Mouse (Mus musculus): ENCODE results near the gene Usp38. TPM values are rescaled to one million over a fixed set of nuclear protein-coding genes. Genes with fewer than 3 reads are reported as not detected.

Usp38 gene
- polyA plus RNA-seq, 1 experiment from 2014 or later = 32.7 TPM

- no peaks in the 10 kb centered on the region for H3K36me3 ChIP-seq
- H3K4me1 ChIP-seq = 0 out of 2 replicates have a peak, but pooled peaks cover 2% of the 10 kb centered on the region
- peaks cover 9% of the 10 kb centered on the region; the same call in 1 of the 2 replicates for H3K9me3 ChIP-seq
- H3K9ac ChIP-seq (replicated peaks) = no peak overlapping the region
- H3K27me3 ChIP-seq = no peaks in the 10 kb centered on the region
- H3K4me2 ChIP-seq (replicated peaks) = no peak overlapping the region
- 78% methylated on average over 9 of the region's 9 CpGs for WGBS
- no peak overlapping the region for H3K27ac ChIP-seq (replicated peaks)
- H3K4me3 ChIP-seq = no peak overlapping the region
- ATAC-seq (ENCODE audit: low FRiP score, low read depth) = no peak
Observed at GRCm38 (mm10) chr8:80959588-80960268, 55.0 kb downstream of the Usp38 start.

DNA sequence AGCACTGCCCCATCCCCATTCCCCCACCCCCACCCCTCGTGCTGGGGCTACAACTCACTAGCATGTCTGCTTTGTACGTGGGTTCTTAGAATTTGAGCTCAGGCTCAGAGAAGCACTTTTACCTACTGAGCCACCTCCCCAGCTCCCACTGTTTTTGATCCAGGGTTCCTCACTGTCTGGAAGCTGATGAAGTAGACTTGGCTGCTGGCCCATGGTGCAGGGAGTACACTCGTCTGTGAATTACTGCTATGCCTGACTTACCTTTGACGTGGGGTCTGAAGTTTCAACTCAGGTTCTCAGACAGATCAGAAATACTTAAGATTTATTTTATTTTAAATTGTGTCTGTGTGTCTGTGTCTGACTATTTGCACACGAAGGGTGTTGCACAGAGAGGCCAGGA lies 57.0 kb downstream of the Usp38 start:
- no peak overlapping the region for H3K9ac ChIP-seq (replicated peaks)
- no peaks in the 10 kb centered on the region for H3K27me3 ChIP-seq
- H3K9me3 ChIP-seq = peaks cover 9% of the 10 kb centered on the region; the same call in 1 of the 2 replicates
- no peak overlapping the region for H3K27ac ChIP-seq (replicated peaks)
- H3K36me3 ChIP-seq = no peaks in the 10 kb centered on the region
- ATAC-seq (ENCODE audit: low FRiP score, low read depth) = no peak
- 66% methylated on average over 5 of the region's 5 CpGs for WGBS
- no peak overlapping the region for H3K4me2 ChIP-seq (replicated peaks)
- H3K4me1 ChIP-seq = 0 out of 2 replicates have a peak, but pooled peaks cover 2% of the 10 kb centered on the region
- no peak overlapping the region for H3K4me3 ChIP-seq

- no peak overlapping the region for H3K4me2 ChIP-seq (replicated peaks)
- H3K9me3 ChIP-seq = peaks cover 9% of the 10 kb centered on the region; the same call in 1 of the 2 replicates
- no peak overlapping the region for H3K9ac ChIP-seq (replicated peaks)
- H3K4me3 ChIP-seq = no peak overlapping the region
- no peaks in the 10 kb centered on the region for H3K4me1 ChIP-seq
- no peak for ATAC-seq (ENCODE audit: low FRiP score, low read depth)
- no peaks in the 10 kb centered on the region for H3K27me3 ChIP-seq
- WGBS = 86% methylated on average over 3 of the region's 3 CpGs
- no peak overlapping the region for H3K27ac ChIP-seq (replicated peaks)
- no peaks in the 10 kb centered on the region for H3K36me3 ChIP-seq
Observed at GRCm38 (mm10) chr8:80952973-80953372, 61.8 kb downstream of the Usp38 start.

GRCm38 (mm10) chr8:80952235-80952915 lies 62.4 kb downstream of the Usp38 start:
- H3K4me3 ChIP-seq = no peak overlapping the region
- H3K27ac ChIP-seq (replicated peaks) = no peak overlapping the region
- ATAC-seq (ENCODE audit: low FRiP score, low read depth) = no peak
- no peak overlapping the region for H3K9ac ChIP-seq (replicated peaks)
- WGBS = 64% methylated on average over 6 of the region's 6 CpGs
- no peaks in the 10 kb centered on the region for H3K4me1 ChIP-seq
- no peaks in the 10 kb centered on the region for H3K36me3 ChIP-seq
- H3K4me2 ChIP-seq (replicated peaks) = no peak overlapping the region
- H3K27me3 ChIP-seq = no peaks in the 10 kb centered on the region
- peaks cover 9% of the 10 kb centered on the region; the same call in 1 of the 2 replicates for H3K9me3 ChIP-seq

GRCm38 (mm10) chr8:80948405-80949183 lies 66.1 kb downstream of the Usp38 start:
- Histone ChIP-seq H3K4me3 (no peak overlapping the region), H3K9ac (replicated peaks) (no peak overlapping the region), H3K9me3 (no peaks in the 10 kb centered on the region), H3K27me3 (no peaks in the 10 kb centered on the region), H3K4me2 (replicated peaks) (no peak overlapping the region), H3K27ac (replicated peaks) (no peak overlapping the region), H3K4me1 (no peaks in the 10 kb centered on the region), H3K36me3 (no peaks in the 10 kb centered on the region)
- WGBS = 80% methylated on average over 7 of the region's 7 CpGs
- no peak for ATAC-seq (ENCODE audit: low FRiP score, low read depth)

DNA sequence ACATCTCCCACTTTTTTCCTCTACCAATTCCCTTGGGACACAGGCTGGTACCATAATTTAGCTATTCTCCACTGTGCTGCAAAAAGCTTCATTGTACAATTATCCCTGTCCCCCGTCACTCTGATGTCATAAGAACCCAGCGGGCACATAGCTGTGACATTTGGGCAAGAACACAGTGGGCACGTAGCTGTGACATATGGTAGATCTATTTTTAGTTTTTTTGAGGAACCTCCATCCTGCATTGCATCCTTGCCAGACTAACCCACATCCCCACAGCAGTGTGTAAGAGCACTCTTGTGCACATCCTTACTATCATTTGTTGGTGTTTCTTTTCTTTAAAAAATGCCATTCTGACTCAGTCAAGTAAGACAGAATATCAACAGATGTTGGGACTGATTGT lies 71.0 kb downstream of the Usp38 start:
- no peak for ATAC-seq (ENCODE audit: low FRiP score, low read depth)
- 92% methylated on average over 3 of the region's 3 CpGs for WGBS
- Histone ChIP-seq H3K4me3 (no peak overlapping the region), H3K36me3 (no peaks in the 10 kb centered on the region), H3K4me1 (no peaks in the 10 kb centered on the region), H3K9ac (replicated peaks) (no peak overlapping the region), H3K9me3 (no peaks in the 10 kb centered on the region), H3K27ac (replicated peaks) (no peak overlapping the region), H3K4me2 (replicated peaks) (no peak overlapping the region), H3K27me3 (no peaks in the 10 kb centered on the region)

GRCm38 (mm10) chr8:80941621-80942020 lies 73.1 kb downstream of the Usp38 start:
- H3K27me3 ChIP-seq = no peaks in the 10 kb centered on the region
- ATAC-seq (ENCODE audit: low FRiP score, low read depth) = no peak
- 93% methylated on average over 3 of the region's 3 CpGs for WGBS
- no peaks in the 10 kb centered on the region for H3K4me1 ChIP-seq
- no peak overlapping the region for H3K27ac ChIP-seq (replicated peaks)
- no peak overlapping the region for H3K9ac ChIP-seq (replicated peaks)
- no peaks in the 10 kb centered on the region for H3K36me3 ChIP-seq
- H3K4me3 ChIP-seq = no peak overlapping the region
- no peaks in the 10 kb centered on the region for H3K9me3 ChIP-seq
- H3K4me2 ChIP-seq (replicated peaks) = no peak overlapping the region

- Histone ChIP-seq H3K9me3 (no peaks in the 10 kb centered on the region), H3K27ac (replicated peaks) (no peak overlapping the region), H3K27me3 (no peaks in the 10 kb centered on the region), H3K9ac (replicated peaks) (no peak overlapping the region), H3K36me3 (no peaks in the 10 kb centered on the region), H3K4me2 (replicated peaks) (no peak overlapping the region), H3K4me1 (no peaks in the 10 kb centered on the region), H3K4me3 (no peak overlapping the region)
- 63% methylated on average over 15 of the region's 15 CpGs for WGBS
- no peak for ATAC-seq (ENCODE audit: low FRiP score, low read depth)
Observed at GRCm38 (mm10) chr8:80937814-80938650, 76.7 kb downstream of the Usp38 start.

Other genes with a start within 250 kb of the Usp38 start
- gene Gab1, start 134.4 kb downstream of the Usp38 start, polyA plus RNA-seq (2016; fragmentation: Nextera tagmentation; extraction: Ambion mirVana) = 14.5 and 15.1 TPM in 2 replicates